Mouse (Mus musculus) kidney, postnatal 14 days (tissue): ENCODE results near the gene Col18a1.
A peak's percentile ranks its signal among the peaks of the same experiment; 100 is the strongest.

Experiments
- DNase-seq: peaks from one replicate; pipeline ENCODE4 v3.0.0; 2022; ENCODE audit warnings: mixed read lengths

Col18a1 gene

DNA sequence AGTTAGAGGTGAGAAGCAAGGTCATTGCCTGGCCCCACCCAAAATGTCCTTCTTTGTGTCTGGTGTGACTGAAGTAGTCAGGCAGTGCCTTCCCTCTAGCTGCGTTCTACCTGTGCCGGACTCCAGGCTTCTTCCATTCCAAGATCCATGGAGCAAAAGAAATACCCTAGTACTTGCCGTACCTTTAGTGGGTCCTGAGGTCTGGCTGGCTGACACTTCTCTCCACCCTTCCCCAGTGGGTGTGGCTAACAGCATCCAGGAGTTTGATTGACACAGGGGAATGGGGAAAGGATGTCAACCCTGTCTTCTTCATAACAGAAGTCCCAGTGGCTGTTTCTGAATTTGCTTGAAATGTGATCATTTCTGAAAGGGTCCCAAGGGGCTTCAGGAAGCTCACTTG, 117.7 kb downstream of the Col18a1 start:
- no peak for DNase-seq

DNA sequence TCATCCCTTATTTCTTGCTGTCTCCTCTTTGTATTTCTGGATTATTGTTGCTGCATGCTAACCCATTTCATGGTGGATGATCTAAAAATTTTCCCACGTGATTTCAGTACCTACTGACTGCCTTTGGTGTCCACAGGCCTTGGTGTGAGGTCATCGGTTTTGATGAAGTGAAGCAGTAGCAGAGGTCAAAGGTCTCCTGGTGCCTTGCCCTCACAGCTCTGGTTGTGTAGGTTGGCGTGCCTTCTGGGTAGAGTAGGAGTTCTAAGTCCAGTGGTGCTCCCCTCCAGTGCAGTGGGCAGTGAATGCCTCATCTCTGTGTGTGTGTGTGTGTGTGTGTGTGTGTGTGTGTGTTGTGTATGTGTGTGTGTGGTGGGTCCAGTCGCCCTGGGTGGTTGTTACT, 118.2 kb downstream of the Col18a1 start:
- DNase-seq, result no peak

DNA sequence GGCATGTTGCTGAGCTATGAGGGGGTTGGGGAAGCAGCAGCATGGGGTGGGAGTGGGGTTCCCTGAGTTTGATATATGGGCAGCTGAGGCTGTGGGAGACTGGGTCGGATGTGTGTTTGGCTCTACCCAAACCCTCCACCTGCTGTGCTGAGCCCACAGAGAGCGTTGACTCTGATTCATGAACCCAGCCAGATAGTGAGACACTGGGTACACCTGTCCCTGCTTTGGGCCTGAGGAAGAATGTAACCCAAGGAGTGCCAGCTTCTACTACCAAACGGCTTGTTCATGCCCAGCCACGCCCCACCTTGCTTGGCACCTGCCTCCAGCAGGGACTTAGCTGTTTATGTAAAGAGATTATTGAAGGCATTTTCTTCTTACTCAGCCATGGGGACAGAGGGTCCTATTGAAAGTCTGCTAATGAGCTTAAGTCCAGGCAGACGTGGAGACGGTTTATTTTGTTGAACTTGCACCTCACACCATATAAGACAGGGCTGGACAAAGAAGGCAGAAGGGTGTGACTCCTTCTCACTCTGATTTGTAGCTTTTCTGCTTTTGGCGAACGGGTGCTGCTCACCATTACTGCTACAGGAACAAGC, 127.7 kb downstream of the Col18a1 start:
- DNase-seq, result no peak

DNA sequence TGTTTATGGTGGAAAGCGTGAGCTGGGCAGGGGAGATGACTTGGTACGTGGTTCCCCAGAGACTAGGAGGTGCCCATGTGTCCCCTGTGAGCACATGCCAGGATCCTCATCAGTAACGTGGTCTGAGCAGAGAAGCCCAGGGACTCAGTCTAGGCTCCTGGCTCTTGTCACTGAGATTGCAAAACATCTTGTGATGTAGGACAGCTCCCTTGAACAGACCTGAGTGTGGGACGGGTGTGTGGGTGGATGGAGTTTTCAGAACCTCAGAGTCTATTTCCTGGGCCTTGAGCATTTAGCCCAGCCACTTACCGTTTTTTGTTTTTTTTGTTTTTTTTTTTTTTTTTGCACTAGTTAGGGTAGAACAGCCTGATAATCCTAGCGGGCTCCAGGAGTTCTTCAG, 130.9 kb downstream of the Col18a1 start:
- DNase-seq, result no peak

DNA sequence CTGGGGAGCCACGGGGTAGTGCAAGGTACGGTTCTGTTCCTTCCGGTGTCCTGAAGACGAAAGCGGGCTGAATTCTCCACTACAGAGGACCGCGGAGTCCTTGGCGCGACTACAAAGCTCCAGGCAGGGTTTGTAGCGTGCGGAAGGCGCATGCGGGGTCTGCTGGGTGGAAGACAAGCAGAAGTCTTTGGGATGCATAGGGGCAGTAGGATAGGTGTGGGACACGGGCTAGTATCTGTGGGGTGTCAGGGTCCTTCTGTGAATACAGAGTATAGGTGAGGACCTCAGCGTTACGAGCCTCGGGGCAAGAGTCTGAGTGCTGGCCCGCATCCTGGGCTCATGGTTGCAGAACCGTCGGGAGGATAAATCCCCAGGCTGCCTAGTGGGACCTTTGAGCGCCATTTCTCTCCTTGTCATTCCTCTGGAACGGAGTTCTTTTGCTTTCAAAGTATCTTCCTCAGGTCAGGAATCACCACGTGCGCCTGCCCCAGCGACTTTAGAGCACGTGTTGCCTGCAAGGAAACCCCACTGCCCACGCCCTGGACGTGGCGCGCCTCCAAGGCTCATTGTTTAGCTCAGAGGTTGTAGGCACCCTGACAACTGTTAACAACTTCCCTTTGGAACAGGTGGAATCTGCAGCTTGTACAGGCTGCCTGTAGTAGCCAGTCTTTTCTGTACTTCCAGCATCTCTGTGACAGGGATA, 132.9 kb downstream of the Col18a1 start:
- DNase-seq, result peak; percentile 78

DNA sequence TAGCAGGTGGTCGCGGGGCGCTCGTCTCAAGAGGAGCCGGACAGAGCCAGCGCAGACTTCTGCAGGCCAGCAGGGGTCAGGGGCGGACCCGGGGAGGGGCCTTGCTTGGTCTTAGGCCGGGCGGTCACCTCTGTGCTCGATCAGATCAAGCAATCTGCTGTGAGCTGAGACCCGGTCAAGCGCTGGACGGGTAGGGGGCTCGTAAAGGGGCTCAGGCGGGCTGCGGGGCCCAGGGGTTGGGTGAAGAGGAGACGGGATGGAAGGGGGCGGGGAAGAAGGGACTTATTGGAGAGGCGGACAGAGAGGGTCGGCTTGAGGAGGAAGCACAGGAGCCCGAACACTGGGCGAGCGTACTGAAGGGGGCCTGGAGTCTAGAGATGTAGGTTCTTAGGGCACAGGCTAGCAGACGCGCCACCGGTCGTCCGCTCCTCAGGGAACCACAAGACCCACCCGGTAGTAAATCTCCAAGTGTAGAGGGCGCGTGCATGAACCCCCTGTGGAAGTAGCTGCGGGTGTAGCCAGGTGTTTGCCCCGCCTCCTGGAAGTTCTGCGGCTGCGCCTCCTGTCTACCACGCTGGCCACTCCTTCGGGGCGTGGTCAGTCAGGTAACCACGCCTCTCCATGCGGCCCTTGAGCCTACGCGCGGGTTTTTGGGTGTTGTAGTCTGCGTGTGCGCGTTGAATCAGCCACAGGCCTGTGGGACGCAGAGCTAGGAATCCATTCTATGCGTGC, 133.6 kb downstream of the Col18a1 start:
- peak; percentile 97 for DNase-seq

DNA sequence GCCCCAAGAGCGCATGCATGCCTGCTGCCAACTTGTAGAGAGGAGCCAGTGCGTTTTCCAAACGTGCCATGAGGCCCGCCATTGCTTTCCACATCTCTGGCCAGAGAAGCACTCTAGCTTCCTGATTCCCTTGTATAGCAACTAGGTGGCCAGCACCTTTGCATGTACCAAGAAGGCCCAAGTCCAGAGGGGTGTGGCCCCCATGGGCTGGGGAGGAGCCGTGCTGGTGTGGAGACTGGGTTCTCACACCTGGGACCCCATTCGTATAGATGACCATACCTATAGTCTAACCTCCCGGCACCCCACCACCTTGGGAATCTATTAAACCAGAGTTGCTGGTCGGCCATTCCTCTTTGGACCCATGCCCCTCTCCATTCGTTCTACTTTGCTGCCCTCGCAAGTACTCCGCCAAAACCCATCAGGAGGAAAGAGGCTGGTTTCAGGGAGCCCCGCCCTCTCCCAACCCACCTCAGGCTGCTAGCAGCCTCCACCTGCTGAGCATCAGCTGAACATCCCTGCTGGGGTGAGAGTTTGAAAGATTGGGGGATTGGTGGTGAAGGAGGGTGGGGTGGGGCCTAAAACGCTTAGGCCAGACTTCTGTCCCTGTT, 134.5 kb downstream of the Col18a1 start, which contains the start of gene Slc19a1:
Gene Slc19a1 (plus strand): TSS at position 474 of the 608 bp plus-strand sequence.
- DNase-seq, result peak; percentile 71

DNA sequence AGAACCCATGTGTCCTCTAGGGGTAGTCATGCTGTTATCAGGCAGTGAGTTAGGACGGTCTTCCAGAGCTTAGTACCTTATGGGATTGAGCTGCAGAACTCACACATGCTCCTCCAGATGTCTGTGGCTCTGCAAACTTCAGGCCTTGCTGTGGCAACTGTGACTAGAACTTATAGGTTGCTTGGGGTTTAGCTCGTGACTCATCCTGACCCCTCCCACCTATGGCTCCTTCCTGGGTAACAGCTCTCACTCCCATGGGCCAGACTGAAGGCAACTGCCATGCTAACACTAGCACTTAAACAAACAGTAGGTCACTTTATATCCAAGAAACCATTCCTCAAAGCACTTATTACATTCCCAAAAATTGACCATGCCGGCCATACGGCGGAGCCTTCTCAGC, 135.7 kb downstream of the Col18a1 start:
- DNase-seq, result no peak

DNA sequence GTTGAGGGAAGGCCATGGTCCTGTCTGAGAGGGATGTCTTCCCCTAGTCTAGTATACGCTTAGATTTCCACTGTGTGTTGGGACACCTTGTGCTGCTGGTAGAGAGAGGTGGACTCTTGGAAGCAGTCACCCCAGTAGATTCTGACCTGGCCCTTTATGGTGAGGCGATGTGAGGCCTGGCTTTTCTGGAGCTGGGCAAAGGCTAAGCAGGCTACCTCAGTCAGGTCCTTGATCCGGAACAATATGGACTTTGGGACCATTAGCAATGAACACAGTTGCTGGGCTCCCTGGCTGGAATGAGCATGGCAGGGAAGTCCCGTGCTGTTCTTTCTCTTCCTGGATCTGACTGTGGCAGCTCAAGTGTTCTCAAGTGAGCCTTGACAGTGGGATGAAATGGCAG, 136.6 kb downstream of the Col18a1 start:
- peak; percentile 77 for DNase-seq

DNA sequence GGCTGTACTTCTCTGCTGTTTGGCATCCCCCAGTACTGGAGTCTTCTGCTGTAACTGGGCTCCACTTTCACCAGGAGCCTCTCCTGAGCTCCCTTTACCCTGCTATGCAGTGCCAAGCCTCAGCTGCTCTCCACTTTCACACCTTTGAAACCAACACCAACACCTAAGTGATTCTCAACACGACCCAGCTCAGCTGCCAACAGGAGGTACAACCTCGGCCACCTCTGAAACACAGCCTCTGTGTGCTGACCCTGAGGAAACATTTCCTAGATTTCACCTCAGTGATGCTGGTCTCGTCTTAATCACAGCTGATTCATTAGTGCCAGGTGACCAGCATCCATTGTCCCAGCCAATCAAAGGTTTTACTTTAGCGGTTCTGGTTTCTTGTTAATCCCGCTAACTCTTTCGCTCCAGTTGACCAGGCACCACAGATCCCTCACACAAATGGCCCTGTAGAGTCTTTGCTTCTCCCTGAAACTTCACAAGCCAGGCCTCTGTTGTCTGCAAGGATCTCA, 137.5 kb downstream of the Col18a1 start:
- no peak for DNase-seq

DNA sequence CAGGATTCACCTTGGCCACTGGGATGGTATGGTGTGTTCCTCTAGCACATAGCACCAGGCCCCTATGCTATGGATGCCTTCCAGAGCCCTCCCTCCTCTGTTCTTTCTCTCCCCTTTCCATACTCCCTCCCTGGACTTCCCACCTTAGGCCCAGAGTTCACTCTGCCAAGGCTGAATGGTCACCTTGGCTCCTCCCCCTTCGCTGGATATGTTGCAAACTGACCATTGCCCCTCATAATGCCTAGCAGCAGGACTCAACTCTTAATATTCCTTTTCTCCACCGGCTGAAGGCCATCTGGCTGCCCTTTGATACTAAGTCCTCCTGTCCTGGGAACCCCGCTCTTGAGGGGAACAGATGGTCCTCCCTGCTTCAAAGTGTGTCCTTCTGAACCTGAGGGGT, 139.4 kb downstream of the Col18a1 start:
- DNase-seq, result peak; percentile 87

DNA sequence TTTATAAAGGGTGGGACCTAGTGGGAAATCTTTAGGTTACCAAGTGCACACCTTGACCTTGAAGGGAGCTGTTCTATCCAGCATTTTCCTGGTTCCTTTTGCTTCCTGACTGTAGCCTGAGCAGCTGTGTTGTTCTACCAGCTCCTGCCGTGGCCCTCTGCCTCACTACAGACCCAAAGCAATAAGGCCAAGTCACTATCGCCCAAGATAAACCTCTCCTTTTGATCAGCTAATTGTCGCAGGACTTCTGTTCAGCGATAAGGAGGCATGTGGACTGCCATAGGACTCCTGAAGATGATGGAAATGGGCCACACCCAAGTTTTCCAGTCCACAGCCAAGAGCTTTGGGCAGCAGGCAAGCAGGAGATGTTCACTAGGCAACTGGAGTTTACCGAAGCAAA, 142.1 kb downstream of the Col18a1 start:
- DNase-seq, result no peak

DNA sequence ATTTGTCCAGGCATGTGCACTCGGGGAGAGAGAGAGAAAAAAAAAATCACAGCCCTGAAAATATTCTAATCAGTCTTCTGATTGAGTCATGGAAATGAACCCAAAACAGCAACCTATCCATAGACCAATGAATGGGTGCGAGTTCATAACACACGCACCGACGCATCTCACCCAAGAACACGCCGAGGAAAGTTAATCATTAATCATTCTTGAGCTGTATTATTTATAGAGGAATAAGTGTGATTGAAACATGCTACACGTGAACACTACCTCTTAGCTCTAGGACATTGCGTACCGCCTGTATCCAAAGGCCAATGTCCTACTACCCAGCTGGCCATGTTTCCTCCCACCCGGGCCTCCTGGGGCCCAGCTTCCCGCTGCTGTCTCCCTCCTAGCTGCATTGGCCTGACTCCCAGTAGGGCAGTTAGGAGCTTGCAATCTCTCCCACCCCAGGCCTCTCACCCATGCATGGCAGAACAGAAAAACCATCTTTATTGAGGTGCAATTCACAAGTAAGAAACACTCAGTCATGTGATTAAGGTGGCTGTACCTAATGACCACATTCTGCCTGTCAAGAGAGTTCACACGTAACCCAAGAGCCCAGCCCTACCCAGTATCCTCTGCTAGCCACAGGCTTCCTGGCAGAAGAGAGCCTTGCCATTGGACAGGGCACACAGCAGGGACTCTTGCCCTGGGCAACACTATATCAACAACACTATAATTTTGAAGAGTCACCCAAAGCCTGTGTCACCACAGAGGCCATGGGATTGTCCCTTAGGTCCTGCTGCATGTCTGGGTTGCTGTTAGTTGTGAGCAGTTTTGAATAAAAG, 143.8 kb downstream of the Col18a1 start:
- DNase-seq, result peak; percentile 88

DNA sequence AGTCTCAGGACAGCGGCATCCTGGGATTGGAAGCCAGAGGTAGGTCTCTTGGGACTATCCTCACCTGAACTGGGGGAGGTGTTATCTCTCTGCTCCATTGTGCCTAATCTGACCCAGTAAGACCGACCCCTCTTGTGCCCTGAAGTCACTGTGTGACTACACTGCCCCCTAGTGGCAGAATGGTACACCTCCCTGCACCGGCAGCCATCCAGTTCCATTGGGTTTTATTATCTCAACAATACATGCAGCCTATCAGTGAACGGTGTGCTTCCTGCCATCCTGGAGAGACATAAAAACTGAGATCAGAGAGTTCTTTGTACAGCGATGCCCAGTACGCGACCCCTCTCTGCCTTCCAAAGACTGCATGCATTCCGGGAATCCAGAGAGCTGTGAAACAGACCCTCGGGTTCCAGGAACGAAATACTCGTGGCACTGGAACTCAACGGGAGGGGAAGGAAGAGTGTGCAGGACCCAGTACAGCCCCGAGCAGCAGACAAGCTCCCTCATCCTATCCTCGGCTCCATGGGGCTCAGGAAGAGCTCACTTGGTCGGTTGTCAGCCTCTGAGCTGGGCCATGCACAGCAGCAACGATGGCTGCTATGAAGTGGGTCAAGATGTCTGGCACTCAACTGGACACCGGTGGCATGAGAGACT, 144.8 kb downstream of the Col18a1 start:
- DNase-seq, result peak; percentile 87

DNA sequence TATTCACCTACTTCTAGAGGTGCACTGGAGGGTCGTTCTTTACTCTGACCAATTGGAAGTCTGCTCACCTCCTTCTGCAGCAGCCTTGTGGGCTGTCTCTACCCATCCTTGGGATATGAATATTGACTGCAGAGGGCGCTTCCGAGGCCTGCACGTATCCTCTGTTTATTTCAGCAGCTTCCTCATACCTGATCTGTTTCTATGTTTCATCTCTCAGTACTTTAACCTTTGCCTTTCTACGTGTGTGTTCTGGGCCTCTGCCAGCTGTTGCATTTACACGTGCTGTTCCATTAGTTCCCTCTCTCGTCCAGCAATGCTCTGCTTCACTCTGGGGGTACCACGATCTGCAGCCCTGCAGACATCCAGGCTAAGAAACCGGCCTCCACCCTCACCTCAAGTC, 148.7 kb downstream of the Col18a1 start:
- DNase-seq, result peak; percentile 51

DNA sequence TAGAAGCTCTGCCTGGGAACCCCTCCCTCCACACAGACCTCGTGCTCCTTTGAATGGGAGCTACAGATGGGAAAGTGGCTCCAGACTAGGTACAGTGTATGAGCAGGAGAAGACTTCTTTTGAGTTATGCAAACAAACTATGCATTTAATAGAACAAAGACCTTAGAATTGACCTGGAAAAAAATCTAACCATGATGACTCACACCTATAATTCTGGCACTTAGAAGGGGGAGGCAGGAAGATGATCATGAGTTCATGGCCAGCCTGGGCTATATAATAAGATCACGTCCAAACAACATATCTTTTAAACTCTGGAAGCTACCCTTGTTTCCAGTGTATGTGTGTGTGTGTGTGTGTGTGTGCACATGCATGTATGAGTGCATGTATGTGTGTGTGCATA, 149.3 kb downstream of the Col18a1 start:
- DNase-seq, result no peak

DNA sequence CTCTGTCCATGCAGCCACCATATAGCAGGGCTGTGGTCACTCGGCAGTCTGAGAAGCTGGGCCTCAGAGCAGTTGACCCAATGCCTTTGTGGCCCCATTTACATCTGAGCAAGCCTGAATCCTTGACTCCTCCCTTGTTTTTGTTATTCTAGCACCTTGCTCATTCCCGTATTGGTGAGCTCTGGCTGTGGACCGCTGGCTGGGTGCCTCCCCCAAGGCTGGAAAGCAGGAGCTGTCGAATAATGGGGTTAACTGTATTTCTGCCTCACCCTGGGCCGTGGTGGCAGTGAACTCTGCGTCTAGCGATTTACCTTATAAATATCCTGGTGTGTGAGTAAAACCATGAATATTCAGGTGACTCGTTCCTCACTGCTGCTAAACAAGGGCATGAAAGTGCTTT, 149.8 kb downstream of the Col18a1 start:
- no peak for DNase-seq

DNA sequence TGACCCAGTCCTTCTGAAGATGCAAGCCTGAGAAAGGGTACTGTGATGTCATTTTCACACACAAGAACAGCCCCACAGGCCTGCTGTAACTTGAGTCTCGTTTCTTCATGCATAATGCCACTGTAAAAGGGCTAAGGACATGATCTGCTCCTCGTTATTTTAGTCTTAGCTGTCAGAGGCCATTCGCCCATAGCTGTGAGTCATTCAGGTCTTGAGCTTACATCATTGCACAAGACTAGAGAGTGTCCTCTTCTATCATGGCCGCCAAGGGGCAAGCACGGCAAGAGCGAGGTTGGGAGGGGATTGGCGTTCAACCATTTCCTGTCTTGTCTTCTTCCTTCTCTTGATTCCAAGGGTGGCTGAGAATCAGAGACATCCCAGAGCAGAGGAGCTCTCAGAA, 150.3 kb downstream of the Col18a1 start:
- no peak for DNase-seq

DNA sequence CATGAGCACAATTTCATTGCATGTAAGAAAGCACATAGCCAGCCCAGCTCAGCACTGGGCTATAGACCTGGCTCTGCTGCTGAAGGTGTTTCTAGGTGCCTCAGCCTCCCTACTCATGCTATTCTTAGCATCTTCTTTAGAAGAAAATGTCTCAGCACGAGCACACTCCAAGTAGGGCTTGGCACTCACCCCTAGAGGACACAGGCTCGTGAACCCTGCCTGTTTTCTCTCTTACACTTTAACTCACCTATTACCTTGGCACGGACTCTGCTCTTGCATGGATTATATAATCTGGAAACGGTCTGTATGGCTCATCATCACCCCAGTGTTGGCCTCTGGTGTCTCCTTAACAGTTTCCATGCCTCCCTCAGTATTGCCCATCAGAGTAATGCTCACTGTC, 154.7 kb downstream of the Col18a1 start:
- DNase-seq, result peak; percentile 73

DNA sequence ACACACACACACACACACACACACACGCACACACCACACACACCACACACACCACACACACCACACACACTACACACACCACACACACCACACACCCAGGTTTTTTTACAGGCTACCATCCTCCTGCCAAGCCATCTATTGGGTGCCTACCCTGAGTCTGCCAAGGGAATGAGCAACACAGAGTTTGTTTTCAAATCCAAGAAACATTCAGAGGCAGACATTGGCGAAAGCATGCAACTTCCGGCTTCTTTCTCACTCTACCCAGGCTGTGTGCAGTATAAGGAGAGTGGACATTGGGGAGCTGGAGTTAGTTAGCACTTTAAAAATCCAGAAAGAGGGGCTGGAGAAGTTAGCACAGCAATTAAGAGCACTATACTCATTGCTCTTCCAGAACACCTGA, 157.7 kb downstream of the Col18a1 start:
- no peak for DNase-seq

DNA sequence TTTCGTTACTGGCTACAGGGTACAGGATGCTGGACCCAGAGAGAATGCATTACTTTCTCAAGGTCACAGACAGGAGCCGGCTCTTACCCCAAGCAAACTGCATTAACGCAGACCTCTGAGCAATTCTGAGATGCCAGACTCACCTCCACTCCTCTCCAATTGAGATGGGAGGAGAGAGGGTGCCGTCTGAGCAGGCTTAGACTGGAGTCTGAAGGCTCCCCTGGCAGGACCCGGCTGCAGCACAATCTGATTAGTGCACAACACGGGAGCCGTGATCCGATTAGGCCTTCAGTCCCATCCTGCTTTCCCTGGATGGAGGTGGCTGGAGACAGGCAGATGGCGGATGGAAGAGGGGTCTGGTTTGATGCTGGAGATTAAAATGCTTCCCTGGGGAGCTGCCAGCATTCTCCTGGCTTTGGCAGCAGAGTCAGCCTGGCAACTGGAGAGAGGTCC, 158.2 kb downstream of the Col18a1 start:
- DNase-seq, result peak; percentile 72
